ENCODE assay signal across 8 mouse cellular contexts in the genomic region with DNA sequence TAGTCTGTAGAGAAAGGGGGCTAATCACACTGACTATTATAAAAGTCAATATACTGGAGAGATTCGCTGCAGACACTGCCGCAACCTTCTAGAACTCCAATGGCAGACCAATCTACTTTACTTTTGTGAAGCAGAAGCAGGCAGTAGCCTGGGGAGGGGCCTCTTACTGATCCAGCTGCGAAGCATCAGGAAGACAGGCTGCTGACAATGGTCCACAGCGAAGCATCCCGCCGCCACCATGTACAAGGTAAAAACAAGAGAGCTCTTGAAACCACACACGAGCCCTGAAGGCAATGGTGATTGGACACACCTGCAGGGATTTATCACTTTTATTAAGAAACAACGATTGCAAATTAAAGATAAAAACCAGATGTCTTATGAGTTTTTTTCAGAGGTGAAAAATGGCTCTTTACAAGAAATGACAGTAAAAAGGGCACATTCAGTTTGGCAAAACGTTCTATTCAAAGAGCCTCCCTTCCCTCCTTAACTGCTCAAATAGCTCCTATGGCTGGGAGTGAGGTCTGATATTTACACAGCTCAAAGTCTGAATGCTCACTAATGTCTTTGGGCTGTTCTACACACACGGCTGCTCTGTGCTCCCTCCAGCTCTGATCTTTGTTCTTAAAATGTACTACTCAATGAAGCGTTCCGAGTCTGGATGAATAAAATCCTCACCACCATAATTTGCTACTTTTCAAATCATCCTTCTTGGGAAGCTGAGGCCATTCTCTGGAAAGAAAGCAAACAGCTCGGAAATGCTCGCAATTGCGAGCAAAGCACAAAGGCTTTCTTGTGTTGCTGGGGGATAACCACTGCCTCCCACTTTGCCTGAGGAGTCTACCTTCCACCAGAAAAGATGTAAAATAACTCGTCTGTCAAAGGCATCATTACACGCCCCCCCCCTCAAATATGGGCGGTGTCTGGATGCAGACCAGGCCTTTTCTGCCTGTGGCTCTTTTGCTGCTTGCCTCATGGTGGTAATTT. TPM values are rescaled to one million over a fixed set of nuclear protein-coding genes. Genes with fewer than 3 reads are reported as not detected.
DNase-seq lines count a peak whose midpoint lies in the region; ATAC-seq and TF ChIP-seq lines count a peak whose summit lies in the region.

No protein-coding gene starts in this region.

- no peak overlapping the region for H3K4me3 ChIP-seq in liver, embryonic 13.5 days (replicated peaks)
- no peak overlapping the region for H3K4me3 ChIP-seq in liver, embryonic 11.5 days (ENCODE audit: low read depth, low read length)
- no peak overlapping the region for H3K4me3 ChIP-seq in embryonic facial prominence, embryonic 13.5 days
- no peak overlapping the region for H3K4me3 ChIP-seq in hindbrain, embryonic 15.5 days
- H3K4me3 ChIP-seq in midbrain, postnatal 0 days (ENCODE audit: low read depth, low read length) = no peak overlapping the region

- H3K27ac ChIP-seq in liver, embryonic 13.5 days = peak overlapping the region; percentile 65; the same call in 1 of the 2 replicates
- no peak overlapping the region for H3K27ac ChIP-seq in liver, embryonic 11.5 days (ENCODE audit: low read depth, low read length)
- H3K27ac ChIP-seq in embryonic facial prominence, embryonic 13.5 days = peak overlapping the region; percentile 88
- peak overlapping the region; percentile 73 for H3K27ac ChIP-seq in hindbrain, embryonic 15.5 days (replicated peaks)
- H3K27ac ChIP-seq in midbrain, postnatal 0 days (ENCODE audit: low read depth, low read length) = peak overlapping the region; percentile 34; the same call in 1 of the 2 replicates

- WGBS in liver, embryonic 13.5 days (ENCODE audit: insufficient replicate concordance) = 73% methylated on average over 18 of the region's 18 CpGs
- WGBS in liver, embryonic 11.5 days = 75% methylated on average over 18 of the region's 18 CpGs
- 23% methylated on average over 18 of the region's 18 CpGs for WGBS in embryonic facial prominence, embryonic 13.5 days
- WGBS in hindbrain, embryonic 15.5 days = 56% methylated on average over 18 of the region's 18 CpGs
- 48% methylated on average over 18 of the region's 18 CpGs for WGBS in midbrain, postnatal 0 days

- H3K36me3 ChIP-seq in liver, embryonic 13.5 days = peaks cover 16% of the 10 kb centered on the region
- peaks cover 8% of the 10 kb centered on the region; the same call in 1 of the 2 replicates for H3K36me3 ChIP-seq in liver, embryonic 11.5 days (ENCODE audit: control insufficient read depth, insufficient read depth, low read length)
- H3K36me3 ChIP-seq in embryonic facial prominence, embryonic 13.5 days = peaks cover 19% of the 10 kb centered on the region
- peaks cover 4% of the 10 kb centered on the region; the same call in 1 of the 2 replicates for H3K36me3 ChIP-seq in hindbrain, embryonic 15.5 days
- H3K36me3 ChIP-seq in midbrain, postnatal 0 days (ENCODE audit: insufficient read depth, low read length) = peaks cover 19% of the 10 kb centered on the region

- no peak for TF ChIP-seq CTCF in midbrain, postnatal 0 days (IDR thresholded peaks at IDR 0.05)

- no peak for DNase-seq in liver, embryonic 13.5 days
- no peak for DNase-seq in liver, embryonic 11.5 days (ENCODE audit: low spot score)
- peak; percentile 21 for DNase-seq in midbrain, postnatal 0 days (ENCODE audit: low spot score)
- DNase-seq in adipocyte (ENCODE audit: low spot score) = no peak
- DNase-seq in cerebellum, adult 9-10 months = no peak
- DNase-seq in right cerebral cortex, postnatal 36 days (ENCODE audit: low spot score in 2 of 2) = no peak

- no peak overlapping the region for H3K9ac ChIP-seq in liver, embryonic 13.5 days
- no peak overlapping the region for H3K9ac ChIP-seq in liver, embryonic 11.5 days (ENCODE audit: low read depth, low read length)
- H3K9ac ChIP-seq in embryonic facial prominence, embryonic 13.5 days = peak overlapping the region; percentile 23; the same call in 1 of the 2 replicates
- no peak overlapping the region for H3K9ac ChIP-seq in hindbrain, embryonic 15.5 days
- H3K9ac ChIP-seq in midbrain, postnatal 0 days (replicated peaks; ENCODE audit: low read length, poor library complexity, severe bottlenecking) = peak overlapping the region; percentile 19; the same call in 1 of the 2 replicates

- ATAC-seq in liver, embryonic 13.5 days (ENCODE audit: low read depth) = no peak
- ATAC-seq in liver, embryonic 11.5 days (replicated peaks; ENCODE audit: low FRiP score) = no peak
- ATAC-seq in embryonic facial prominence, embryonic 13.5 days (ENCODE audit: insufficient number of reproducible peaks, insufficient read depth, low FRiP score, low TSS enrichment, low read depth) = no peak
- ATAC-seq in hindbrain, embryonic 15.5 days (ENCODE audit: low FRiP score, low read depth) = peak; percentile 60; the same call in 1 of the 2 replicates
- no peak for ATAC-seq in midbrain, postnatal 0 days (ENCODE audit: low FRiP score)

- no peaks in the 10 kb centered on the region for H3K9me3 ChIP-seq in liver, embryonic 13.5 days (replicated peaks)
- no peaks in the 10 kb centered on the region for H3K9me3 ChIP-seq in liver, embryonic 11.5 days (ENCODE audit: control insufficient read depth, low read length)
- H3K9me3 ChIP-seq in embryonic facial prominence, embryonic 13.5 days = no peaks in the 10 kb centered on the region
- H3K9me3 ChIP-seq in hindbrain, embryonic 15.5 days = no peaks in the 10 kb centered on the region
- H3K9me3 ChIP-seq in midbrain, postnatal 0 days (ENCODE audit: low read length) = no peaks in the 10 kb centered on the region

- H3K4me1 ChIP-seq in liver, embryonic 13.5 days (replicated peaks) = peaks cover 59% of the 10 kb centered on the region
- H3K4me1 ChIP-seq in liver, embryonic 11.5 days (replicated peaks; ENCODE audit: control insufficient read depth, insufficient read depth, low read length) = peaks cover 27% of the 10 kb centered on the region
- peaks cover 45% of the 10 kb centered on the region for H3K4me1 ChIP-seq in embryonic facial prominence, embryonic 13.5 days
- peaks cover 39% of the 10 kb centered on the region for H3K4me1 ChIP-seq in hindbrain, embryonic 15.5 days (replicated peaks)
- H3K4me1 ChIP-seq in midbrain, postnatal 0 days (ENCODE audit: insufficient read depth, low read length) = no peaks in the 10 kb centered on the region; the same call in 1 of the 2 replicates

- H3K4me2 ChIP-seq in liver, embryonic 13.5 days = no peak overlapping the region
- no peak overlapping the region for H3K4me2 ChIP-seq in liver, embryonic 11.5 days
- peak overlapping the region; percentile 25 for H3K4me2 ChIP-seq in embryonic facial prominence, embryonic 13.5 days
- H3K4me2 ChIP-seq in hindbrain, embryonic 15.5 days = peak overlapping the region; percentile 9; the same call in 1 of the 2 replicates
- no peak overlapping the region for H3K4me2 ChIP-seq in midbrain, postnatal 0 days (ENCODE audit: low read depth, low read length, poor library complexity, severe bottlenecking)

- no peaks in the 10 kb centered on the region for H3K27me3 ChIP-seq in liver, embryonic 13.5 days
- H3K27me3 ChIP-seq in liver, embryonic 11.5 days (replicated peaks; ENCODE audit: control insufficient read depth, insufficient read depth, low read length) = no peaks in the 10 kb centered on the region
- no peaks in the 10 kb centered on the region for H3K27me3 ChIP-seq in embryonic facial prominence, embryonic 13.5 days
- no peaks in the 10 kb centered on the region for H3K27me3 ChIP-seq in hindbrain, embryonic 15.5 days
- H3K27me3 ChIP-seq in midbrain, postnatal 0 days (ENCODE audit: insufficient read depth, low read length) = no peaks in the 10 kb centered on the region

RNA-seq across cellular contexts. Expression of a gene that starts 23.6 kb away (rescaled TPM):
- 21.5 and 25.6 TPM in 2 replicates for polyA plus RNA-seq in liver, embryonic 13.5 days (2015; fragmentation: Nextera tagmentation; extraction: Ambion mirVana)
- 37.5 and 41.6 TPM in 2 replicates for polyA plus RNA-seq in liver, embryonic 11.5 days (2014; fragmentation: Nextera tagmentation; extraction: Ambion mirVana)
- 47.6 and 49.9 TPM in 2 replicates for polyA plus RNA-seq in embryonic facial prominence, embryonic 13.5 days (2015; fragmentation: Nextera tagmentation; extraction: Ambion mirVana)
- 40.8 and 44.0 TPM in 2 replicates for polyA plus RNA-seq in hindbrain, embryonic 15.5 days (2015; fragmentation: Nextera tagmentation; extraction: Ambion mirVana)
- total RNA-seq in midbrain, postnatal 0 days (2014; rRNA removed) = 24.5 and 30.8 TPM in 2 replicates
- polyA plus RNA-seq in midbrain, postnatal 0 days (2015; fragmentation: Nextera tagmentation; extraction: Ambion mirVana) = 30.6 and 36.5 TPM in 2 replicates

Comparison
In these comparisons a context has a peak if more than half of its experiments do, and no peak if none do; other contexts are left out.
1. H3K4me2 ChIP-seq: peak in embryonic facial prominence, embryonic 13.5 days (single experiment) and hindbrain, embryonic 15.5 days (single experiment); none in liver, embryonic 13.5 days (single experiment), liver, embryonic 11.5 days (single experiment) and midbrain, postnatal 0 days (single experiment).
2. H3K9ac ChIP-seq: peak in embryonic facial prominence, embryonic 13.5 days (single experiment) and midbrain, postnatal 0 days (single experiment); none in liver, embryonic 13.5 days (single experiment), liver, embryonic 11.5 days (single experiment) and hindbrain, embryonic 15.5 days (single experiment).